Mouse (Mus musculus): Measurements from ENCODE around the gene Acads. TPM values are rescaled to one million over a fixed set of nuclear protein-coding genes. Genes with fewer than 3 reads are reported as not detected.

Gene Acads
- polyA plus RNA-seq, 1 experiment from 2014 or later: 51.1 TPM

DNA sequence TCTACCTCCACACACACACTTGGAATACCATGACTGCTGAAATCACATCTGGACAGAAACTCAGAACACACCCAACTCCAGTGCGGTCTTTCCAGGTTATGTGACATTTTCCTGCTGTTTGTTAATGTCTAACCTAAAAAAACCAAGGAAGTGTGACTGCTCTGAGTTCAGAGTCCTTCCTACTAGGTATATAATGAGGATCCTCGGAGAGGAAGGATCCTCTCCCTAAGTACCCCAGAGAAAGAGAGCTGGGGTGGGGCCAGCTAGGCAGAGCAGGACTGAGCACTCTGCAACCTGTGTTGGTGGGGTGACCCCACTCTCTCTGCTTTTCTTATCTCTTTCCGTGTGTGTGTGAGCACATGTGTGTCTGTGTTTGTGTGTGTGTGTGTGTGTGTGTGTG, 28.2 kb upstream of the Acads start:
- H3K36me3 ChIP-seq: peaks cover 81% of the 10 kb centered on the region

DNA sequence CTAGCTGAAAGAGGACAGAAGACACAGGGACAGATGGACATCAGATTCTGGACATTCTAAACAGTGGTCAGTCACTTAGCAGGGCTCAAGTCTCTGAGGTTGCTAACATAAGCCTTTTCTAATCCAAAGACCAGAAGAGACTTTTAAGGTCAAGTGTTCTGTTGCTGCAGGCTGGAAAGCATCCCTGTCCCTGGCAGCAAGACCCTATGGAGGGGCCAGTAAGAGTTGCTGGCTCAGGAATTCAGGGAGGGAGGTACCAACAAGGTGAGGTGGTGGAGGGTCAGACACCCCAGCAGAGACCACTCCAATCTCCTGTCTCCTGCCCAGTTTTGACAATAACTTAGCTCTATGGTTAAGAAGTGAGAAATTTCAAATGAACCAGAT, 27.6 kb upstream of the Acads start:
- Histone ChIP-seq H3K4me2 (no peak overlapping the region), H3K9me3 (replicated peaks) (no peaks in the 10 kb centered on the region), H3K4me3 (no peak overlapping the region), H3K4me1 (no peaks in the 10 kb centered on the region), H3K9ac (no peak overlapping the region), H3K27ac (no peak overlapping the region), H3K36me3 (peaks cover 76% of the 10 kb centered on the region), H3K27me3 (replicated peaks) (no peaks in the 10 kb centered on the region)
- no peak for ATAC-seq

More for the DNA sequence above, 28.2 kb upstream of the Acads start:
- Histone ChIP-seq H3K4me2 (no peak overlapping the region), H3K27me3 (replicated peaks) (no peaks in the 10 kb centered on the region), H3K27ac (no peak overlapping the region), H3K4me1 (peaks cover 4% of the 10 kb centered on the region), H3K9ac (no peak overlapping the region), H3K9me3 (replicated peaks) (no peaks in the 10 kb centered on the region), H3K4me3 (no peak overlapping the region)
- no peak for ATAC-seq
- 68% methylated on average over 3 of the region's 3 CpGs for WGBS (ENCODE audit: insufficient replicate concordance)

DNA sequence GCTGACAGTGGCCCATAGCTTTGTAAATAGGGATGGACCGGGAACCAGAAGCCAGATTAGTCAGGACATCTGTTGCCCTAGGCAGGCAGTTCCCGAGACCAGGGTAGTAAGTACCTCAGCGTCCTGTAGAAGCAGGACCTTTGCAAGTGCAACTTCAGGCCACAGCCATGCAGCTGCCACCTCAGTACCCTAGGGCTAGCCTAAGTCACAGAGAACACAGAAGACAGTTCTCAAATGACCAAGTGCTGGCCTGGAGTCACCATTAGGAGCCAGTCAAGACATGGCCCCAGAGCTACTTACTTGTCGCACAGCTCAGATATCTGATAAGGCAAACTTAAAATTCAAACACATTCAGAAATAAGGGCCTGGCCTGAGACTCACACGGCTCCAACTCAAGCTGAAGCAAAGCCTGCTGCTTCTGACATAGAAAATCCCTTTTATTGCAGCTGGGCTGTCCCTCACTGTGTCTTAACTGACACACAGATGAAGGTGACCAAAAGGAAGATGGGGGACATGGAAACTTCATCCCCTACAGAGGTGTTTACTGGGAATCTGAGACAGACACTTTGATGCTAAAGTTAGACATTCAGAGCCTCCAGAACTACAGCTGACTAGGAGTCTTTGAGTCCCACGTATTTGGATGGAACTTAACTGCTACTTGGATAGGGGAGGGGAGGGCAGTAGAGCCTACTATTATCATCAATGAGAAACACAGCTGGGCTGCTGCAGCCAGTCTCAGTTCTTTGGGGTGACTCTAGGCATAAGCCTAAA, 27.0 kb upstream of the Acads start:
- Histone ChIP-seq H3K4me1 (no peaks in the 10 kb centered on the region), H3K27me3 (replicated peaks) (no peaks in the 10 kb centered on the region), H3K9ac (no peak overlapping the region), H3K36me3 (peaks cover 71% of the 10 kb centered on the region), H3K27ac (no peak overlapping the region), H3K4me3 (no peak overlapping the region), H3K9me3 (replicated peaks) (no peaks in the 10 kb centered on the region), H3K4me2 (no peak overlapping the region)
- WGBS (ENCODE audit: insufficient replicate concordance): 73% methylated on average over 6 of the region's 6 CpGs
- no peak for ATAC-seq

DNA sequence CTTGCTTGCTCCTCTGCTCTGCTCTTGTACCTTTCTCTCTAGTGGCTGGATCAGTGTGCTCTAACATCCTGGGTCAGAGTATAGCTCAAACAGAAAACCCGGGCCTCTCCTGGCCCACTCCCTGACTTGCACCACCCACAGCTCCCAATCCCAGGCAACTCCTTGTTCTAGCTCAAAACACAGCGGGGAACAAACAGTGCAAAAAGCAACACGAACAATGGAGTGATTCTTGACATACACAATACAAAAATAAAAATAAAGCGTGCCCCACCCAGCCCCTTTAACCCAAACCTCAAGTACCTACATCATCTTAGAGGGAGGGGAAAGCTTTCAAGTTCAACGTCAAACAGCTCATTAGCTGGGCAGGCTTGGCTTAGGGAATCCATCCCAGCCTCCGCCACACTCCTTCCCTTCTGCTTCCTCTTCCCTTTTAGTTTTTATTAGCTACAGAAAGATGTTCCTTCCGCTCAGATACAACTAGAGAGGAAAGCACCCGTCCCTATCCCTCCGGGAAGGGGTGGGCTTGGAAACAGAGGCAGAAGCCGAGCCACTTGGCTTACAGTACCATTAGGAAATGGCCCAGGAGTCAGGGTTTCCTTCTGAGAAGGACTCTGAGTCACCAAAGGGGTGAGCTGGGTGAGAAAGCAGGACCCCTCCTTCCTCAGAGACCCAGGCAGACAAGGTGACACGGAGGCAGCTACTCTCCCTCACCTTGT, 26.3 kb upstream of the Acads start:
- H3K9ac ChIP-seq: no peak overlapping the region
- no peaks in the 10 kb centered on the region for H3K4me1 ChIP-seq
- WGBS (ENCODE audit: insufficient replicate concordance): 77% methylated on average over 11 of the region's 11 CpGs
- H3K36me3 ChIP-seq: peaks cover 64% of the 10 kb centered on the region
- H3K4me3 ChIP-seq: no peak overlapping the region
- no peaks in the 10 kb centered on the region for H3K9me3 ChIP-seq (replicated peaks)
- no peak overlapping the region for H3K27ac ChIP-seq
- H3K27me3 ChIP-seq (replicated peaks): no peaks in the 10 kb centered on the region
- ATAC-seq: no peak
- no peak overlapping the region for H3K4me2 ChIP-seq

DNA sequence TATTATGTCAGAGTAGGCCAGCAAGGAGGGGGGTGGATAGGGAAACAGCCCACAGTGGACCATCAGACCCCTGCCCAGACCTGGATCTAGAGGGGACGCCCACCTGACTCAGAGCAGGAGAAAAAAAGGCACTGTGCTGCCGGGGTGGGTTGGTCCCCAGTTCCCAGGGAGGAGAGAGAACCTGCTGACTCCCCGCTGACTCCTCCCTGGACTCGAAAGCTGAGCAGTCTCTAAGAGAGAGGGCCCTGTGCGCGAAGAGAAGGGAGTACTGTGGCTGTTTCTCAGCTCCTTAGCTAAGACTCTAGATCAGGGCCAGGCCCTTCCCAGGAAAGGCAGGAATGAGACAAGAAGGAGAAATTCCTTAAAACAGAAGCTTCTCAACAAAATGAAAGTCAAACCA, 25.3 kb upstream of the Acads start:
- H3K9ac ChIP-seq: no peak overlapping the region
- H3K36me3 ChIP-seq: peaks cover 54% of the 10 kb centered on the region
- no peak overlapping the region for H3K4me2 ChIP-seq
- H3K27ac ChIP-seq: no peak overlapping the region
- no peaks in the 10 kb centered on the region for H3K27me3 ChIP-seq (replicated peaks)
- no peak overlapping the region for H3K4me3 ChIP-seq
- H3K9me3 ChIP-seq (replicated peaks): no peaks in the 10 kb centered on the region
- WGBS (ENCODE audit: insufficient replicate concordance): 76% methylated on average over 6 of the region's 6 CpGs
- H3K4me1 ChIP-seq: no peaks in the 10 kb centered on the region
- ATAC-seq: no peak

DNA sequence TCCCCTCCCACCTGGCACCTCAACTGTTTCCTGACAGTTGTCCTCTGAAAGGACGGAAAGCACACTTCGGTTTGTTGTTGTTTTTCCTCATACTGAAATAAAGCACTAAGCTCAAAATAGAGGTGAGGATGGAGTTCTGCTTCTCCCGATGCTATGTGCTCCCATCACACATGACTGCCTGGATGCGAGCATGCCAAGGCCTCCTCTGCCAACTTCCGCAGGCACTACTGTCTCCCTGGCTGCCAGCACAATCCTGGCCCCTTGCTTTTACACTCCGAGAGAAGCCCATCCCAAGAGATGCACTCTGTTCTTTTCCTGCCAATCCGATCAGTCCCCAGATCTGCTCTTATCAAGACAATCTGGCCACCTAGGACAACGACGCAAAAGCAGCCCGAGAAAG, 24.4 kb upstream of the Acads start:
- WGBS (ENCODE audit: insufficient replicate concordance): 72% methylated on average over 10 of the region's 10 CpGs
- H3K4me2 ChIP-seq: no peak overlapping the region
- 0 out of 2 replicates have a peak, but pooled peaks cover 6% of the 10 kb centered on the region for H3K27me3 ChIP-seq (replicated peaks)
- ATAC-seq: no peak
- no peak overlapping the region for H3K4me3 ChIP-seq
- no peak overlapping the region for H3K27ac ChIP-seq
- peaks cover 47% of the 10 kb centered on the region for H3K36me3 ChIP-seq
- no peaks in the 10 kb centered on the region for H3K9me3 ChIP-seq (replicated peaks)
- H3K4me1 ChIP-seq: no peaks in the 10 kb centered on the region
- no peak overlapping the region for H3K9ac ChIP-seq

DNA sequence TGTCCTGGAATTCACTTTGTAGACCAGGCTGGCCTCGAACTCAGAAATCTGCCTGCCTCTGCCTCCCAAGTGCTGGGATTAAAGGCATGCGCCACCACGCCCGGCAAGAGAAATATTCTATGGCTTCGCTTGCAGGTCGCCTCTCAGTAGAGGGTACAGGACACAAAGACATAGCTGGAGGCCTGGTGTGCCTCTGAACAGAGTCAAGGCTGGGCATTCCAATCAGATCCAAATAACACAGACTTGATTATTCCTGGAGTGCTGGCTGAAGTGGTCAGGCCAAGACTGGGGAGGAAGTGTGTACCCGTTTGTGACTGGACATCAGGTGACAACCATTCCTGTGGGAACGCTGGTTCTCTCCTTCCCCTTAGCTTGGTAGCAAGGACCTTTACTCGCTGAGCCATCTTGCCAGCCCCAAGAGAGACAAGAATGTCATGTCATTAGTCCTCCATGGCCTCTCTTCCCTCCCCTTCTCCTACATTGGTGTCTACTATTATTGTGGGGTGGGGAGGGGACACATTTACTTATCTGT, 23.1 kb upstream of the Acads start:
- H3K4me2 ChIP-seq: no peak overlapping the region
- H3K9ac ChIP-seq: no peak overlapping the region
- H3K4me3 ChIP-seq: no peak overlapping the region
- peaks cover 33% of the 10 kb centered on the region for H3K36me3 ChIP-seq
- WGBS (ENCODE audit: insufficient replicate concordance): 78% methylated on average over 9 of the region's 9 CpGs
- no peak for ATAC-seq
- H3K27ac ChIP-seq: no peak overlapping the region
- no peaks in the 10 kb centered on the region for H3K4me1 ChIP-seq
- H3K27me3 ChIP-seq (replicated peaks): peaks cover 15% of the 10 kb centered on the region; the same call in 1 of the 2 replicates
- no peaks in the 10 kb centered on the region for H3K9me3 ChIP-seq (replicated peaks)

DNA sequence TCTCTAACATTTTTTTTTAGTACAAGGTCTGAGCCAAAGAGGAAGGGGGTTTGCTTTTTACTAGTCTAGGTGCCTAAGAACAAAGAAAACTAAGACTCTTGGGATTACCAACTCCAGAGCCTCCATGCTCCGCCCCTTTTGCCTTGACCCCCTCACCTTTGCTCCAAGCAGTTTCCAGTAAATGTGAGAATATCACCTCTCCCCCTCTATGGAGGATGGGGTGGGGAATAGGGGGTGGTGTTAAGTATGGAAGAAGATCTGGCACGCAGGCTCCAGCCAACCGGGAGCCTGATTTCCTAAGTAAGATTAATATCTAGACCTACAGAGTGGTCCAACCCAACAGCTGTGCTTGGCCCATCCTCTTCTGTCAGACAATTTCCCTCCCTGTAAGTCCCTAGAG, 21.6 kb upstream of the Acads start:
- Histone ChIP-seq H3K27me3 (replicated peaks) (peaks cover 30% of the 10 kb centered on the region; the same call in 1 of the 2 replicates), H3K27ac (no peak overlapping the region), H3K9ac (no peak overlapping the region), H3K36me3 (peaks cover 18% of the 10 kb centered on the region), H3K4me2 (no peak overlapping the region), H3K4me1 (no peaks in the 10 kb centered on the region), H3K4me3 (no peak overlapping the region), H3K9me3 (replicated peaks) (no peaks in the 10 kb centered on the region)
- no peak for ATAC-seq
- 49% methylated on average over 3 of the region's 3 CpGs for WGBS (ENCODE audit: insufficient replicate concordance)

DNA sequence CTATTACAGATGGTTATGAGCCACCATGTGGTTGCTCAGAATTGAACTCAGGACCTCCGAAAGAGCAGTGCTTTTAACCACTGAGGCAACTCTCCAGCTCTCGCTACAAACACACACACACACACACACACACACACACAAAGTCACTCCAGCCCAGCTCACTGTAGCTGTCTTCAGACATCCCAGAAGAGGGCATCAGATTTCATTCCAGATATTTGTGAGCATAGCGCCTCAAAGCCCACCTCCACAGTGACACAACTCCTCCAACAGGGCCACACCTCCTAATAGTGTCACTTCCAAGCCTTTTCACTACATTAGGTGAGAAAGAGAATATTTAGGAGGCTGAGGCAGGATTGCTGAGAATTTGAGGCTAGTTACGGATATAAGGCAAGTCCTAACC, 20.0 kb upstream of the Acads start:
- Histone ChIP-seq H3K27me3 (replicated peaks) (peaks cover 30% of the 10 kb centered on the region; the same call in 1 of the 2 replicates), H3K9ac (no peak overlapping the region), H3K9me3 (replicated peaks) (no peaks in the 10 kb centered on the region), H3K36me3 (peaks cover 4% of the 10 kb centered on the region; the same call in 1 of the 2 replicates), H3K4me2 (no peak overlapping the region), H3K4me3 (no peak overlapping the region), H3K27ac (no peak overlapping the region), H3K4me1 (peaks cover 3% of the 10 kb centered on the region)
- ATAC-seq: no peak
- 56% methylated on average over 4 of the region's 4 CpGs for WGBS (ENCODE audit: insufficient replicate concordance)

DNA sequence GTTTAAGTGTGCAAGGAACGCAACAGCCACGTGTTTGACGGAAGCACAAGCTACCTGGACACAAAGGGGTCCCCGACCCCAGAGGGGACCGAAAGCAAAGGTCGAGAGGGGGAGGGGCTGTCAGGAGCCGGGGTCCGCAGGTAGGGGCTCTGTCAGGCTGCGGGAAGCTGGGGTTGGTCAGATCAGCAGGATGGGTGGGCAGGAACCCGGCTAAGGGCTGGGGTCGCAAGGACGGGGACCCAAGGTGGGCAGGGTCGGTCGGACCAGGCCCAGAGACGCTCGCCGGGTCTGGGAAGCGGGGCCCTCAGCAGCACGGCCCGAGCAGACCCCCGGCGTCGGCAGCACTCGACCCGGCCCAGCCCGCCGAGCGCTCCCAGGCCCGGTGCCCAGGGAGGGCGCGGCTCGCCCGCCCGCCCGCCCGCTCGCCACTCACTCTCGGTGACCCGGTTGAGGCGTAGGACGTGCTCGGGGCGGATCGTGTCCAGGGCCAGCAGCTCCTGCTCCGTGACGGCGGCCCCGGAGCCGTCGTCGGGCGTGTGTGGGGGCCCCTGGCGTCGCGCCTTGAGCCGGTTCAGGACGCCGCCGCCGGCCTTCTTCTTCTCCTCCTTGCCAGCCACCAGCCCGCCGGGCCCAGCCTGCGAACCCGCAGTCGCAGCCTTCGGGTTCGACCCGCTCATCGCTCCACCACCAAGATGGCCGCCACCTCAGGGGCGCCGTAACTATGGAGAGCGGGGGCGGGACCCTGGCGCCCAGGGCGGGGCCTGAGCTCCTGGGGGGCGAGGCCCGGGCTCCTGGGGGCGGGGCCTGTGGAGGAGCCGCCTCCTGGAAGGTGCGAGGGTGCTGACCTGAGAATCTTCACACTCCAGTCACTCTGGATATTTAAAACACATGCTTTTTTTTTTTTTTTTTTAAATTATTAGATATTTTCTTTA, 15.4 kb upstream of the Acads start, which contains the start of gene Unc119b:
Unc119b (minus strand) TSS at position 742 of the 932 bp plus-strand sequence.
- peak within 1 kb of the TSS; percentile 99 for H3K4me2 ChIP-seq
- ATAC-seq: peak; percentile 94
- H3K4me3 ChIP-seq: peak within 1 kb of the TSS; percentile 76
- H3K9ac ChIP-seq: peak within 1 kb of the TSS; percentile 83
- no peaks in the 10 kb centered on the region for H3K9me3 ChIP-seq (replicated peaks)
- WGBS (ENCODE audit: insufficient replicate concordance): under 1% methylated on average over 72 of the region's 81 CpGs
- H3K4me1 ChIP-seq: peaks cover 18% of the 10 kb centered on the region
- H3K36me3 ChIP-seq: peaks cover 10% of the 10 kb centered on the region
- peak within 1 kb of the TSS; percentile 42; the same call in 1 of the 2 replicates for H3K27ac ChIP-seq
- peaks cover 30% of the 10 kb centered on the region; the same call in 1 of the 2 replicates for H3K27me3 ChIP-seq (replicated peaks)

DNA sequence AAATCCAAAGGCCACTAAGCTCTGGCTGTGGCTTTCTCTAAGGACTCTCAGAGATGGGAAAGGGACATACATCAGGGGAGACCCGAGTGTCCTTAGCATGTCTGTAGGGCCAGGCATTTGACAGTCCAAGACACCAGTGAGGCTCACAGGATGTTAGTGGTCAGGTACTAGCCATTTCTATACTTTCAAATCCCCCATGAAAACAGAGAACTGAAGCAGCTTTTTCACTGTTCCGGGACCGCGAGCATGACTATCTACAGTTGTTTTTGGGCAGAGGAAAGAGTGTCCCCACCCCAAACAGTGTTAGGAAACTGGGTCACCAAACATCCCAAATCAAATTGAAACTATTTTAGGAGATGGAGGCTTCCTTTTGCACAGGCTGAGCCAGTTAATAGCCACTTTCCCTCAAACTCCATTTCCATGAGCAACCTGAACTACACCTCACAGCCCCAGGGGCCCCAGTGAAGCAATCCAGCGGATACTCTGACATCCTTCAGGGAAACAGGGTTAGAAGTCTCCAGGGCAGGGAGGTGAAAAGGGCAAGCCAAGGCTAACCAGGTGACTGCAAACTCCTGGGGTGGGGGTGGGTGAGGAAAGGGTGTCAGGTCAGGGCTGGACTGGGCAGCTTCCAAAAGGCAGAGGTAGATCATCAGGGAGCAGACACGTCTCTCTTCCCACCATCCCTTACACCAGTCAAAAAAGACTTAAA, 14.4 kb upstream of the Acads start:
- H3K9ac ChIP-seq: peak overlapping the region; percentile 83
- ATAC-seq: no peak
- H3K4me1 ChIP-seq: peaks cover 18% of the 10 kb centered on the region
- H3K27me3 ChIP-seq (replicated peaks): peaks cover 23% of the 10 kb centered on the region; the same call in 1 of the 2 replicates
- WGBS (ENCODE audit: insufficient replicate concordance): 66% methylated on average over 6 of the region's 6 CpGs
- peak overlapping the region; percentile 76 for H3K4me3 ChIP-seq
- peak overlapping the region; percentile 99 for H3K4me2 ChIP-seq
- no peak overlapping the region for H3K27ac ChIP-seq
- peaks cover 19% of the 10 kb centered on the region for H3K36me3 ChIP-seq
- H3K9me3 ChIP-seq (replicated peaks): no peaks in the 10 kb centered on the region

Data from liver, embryonic 12.5 days (tissue).